Comparison of ENCODE assay signal across 16 mouse cellular contexts in genomic region chr9:40343828-40344227, GRCm38 (mm10).
A peak's percentile ranks its signal among the peaks of the same experiment; 100 is the strongest.
DNase-seq lines count a peak whose midpoint lies in the region; ATAC-seq and TF ChIP-seq lines count a peak whose summit lies in the region.
"Had no signal": no experiment of that assay in that cellular context is flagged by ENCODE, and none has a peak within 500 bp of the region (broad histone marks: within the 10 kb centered on the region; RNA-seq: fewer than 3 reads in every experiment).

No protein-coding gene starts in this region.

- no peaks in the 10 kb centered on the region for H3K27me3 ChIP-seq in forebrain, embryonic 15.5 days
- H3K27me3 ChIP-seq in forebrain, embryonic 13.5 days = no peaks in the 10 kb centered on the region
- H3K27me3 ChIP-seq: limb, embryonic 15.5 days; Patski had no signal

- intact Hi-C loops in left cerebral cortex, adult 2 months (cut with DNase I) = loop anchor here (5.0 to 10.0 kb wide), 2 partner anchors 33 to 421 kb away; no protein-coding TSS in a partner anchor
- intact Hi-C loops in left cerebral cortex, postnatal 4 days (cut with DNase I) = no loop called here

- H3K9me3 ChIP-seq in forebrain, embryonic 15.5 days = no peaks in the 10 kb centered on the region
- H3K9me3 ChIP-seq in forebrain, embryonic 13.5 days (replicated peaks) = no peaks in the 10 kb centered on the region
- H3K9me3 ChIP-seq: limb, embryonic 15.5 days had no signal

- no peak overlapping the region for H3K4me3 ChIP-seq in forebrain, embryonic 15.5 days
- no peak overlapping the region for H3K4me3 ChIP-seq in forebrain, embryonic 13.5 days
- peak overlapping the region; percentile 51 for H3K4me3 ChIP-seq in left cerebral cortex, adult 2 months
- peak overlapping the region; percentile 39; the same call in 1 of the 2 replicates for H3K4me3 ChIP-seq in olfactory bulb, adult 2 months (ENCODE audit: insufficient read depth, low read depth, low read length)
- H3K4me3 ChIP-seq: limb, embryonic 15.5 days had no signal

- 91% methylated on average over 7 of the region's 7 CpGs for WGBS in forebrain, embryonic 15.5 days
- WGBS in forebrain, embryonic 13.5 days = 94% methylated on average over 7 of the region's 7 CpGs
- WGBS in olfactory bulb, adult 2 months = 34% methylated on average over 7 of the region's 7 CpGs

- DNase-seq in left cerebral cortex, adult 2 months (ENCODE audit: extremely low spot score in 1 of 2, low spot score in 2 of 2) = peak; percentile 57 to 61
- DNase-seq in left cerebral cortex, postnatal 4 days = no peak
- no peak for DNase-seq in gastrocnemius, postnatal 4 days (ENCODE audit: low spot score in 2 of 2)
- no peak for DNase-seq in adrenal gland, postnatal 4 days (ENCODE audit: low spot score in 2 of 2)
- DNase-seq: adrenal gland, postnatal 36 days; B cell, adult 2 months; cerebellum, postnatal 10 days; kidney, postnatal 4 days; lung, postnatal 14 days; spleen, adult 18-20 months had no signal

- TF ChIP-seq POLR2A in olfactory bulb, adult 2 months (IDR thresholded peaks at IDR 0.05; ENCODE audit: insufficient read depth, low read depth, low read length) = no peak

- H3K4me2 ChIP-seq in forebrain, embryonic 15.5 days (replicated peaks) = peak overlapping the region; percentile 77
- no peak overlapping the region for H3K4me2 ChIP-seq in forebrain, embryonic 13.5 days
- H3K4me2 ChIP-seq: limb, embryonic 15.5 days had no signal

- no peak overlapping the region for H3K27ac ChIP-seq in forebrain, embryonic 15.5 days (replicated peaks)
- no peak overlapping the region for H3K27ac ChIP-seq in forebrain, embryonic 13.5 days
- peak overlapping the region; percentile 94 for H3K27ac ChIP-seq in left cerebral cortex, adult 2 months
- H3K27ac ChIP-seq in olfactory bulb, adult 2 months (ENCODE audit: insufficient read depth, low read depth, low read length) = no peak overlapping the region; the same call in 1 of the 2 replicates
- H3K27ac ChIP-seq: limb, embryonic 15.5 days had no signal

- H3K36me3 ChIP-seq in forebrain, embryonic 15.5 days = no peaks in the 10 kb centered on the region
- H3K36me3 ChIP-seq in forebrain, embryonic 13.5 days (ENCODE audit: poor library complexity, severe bottlenecking) = no peaks in the 10 kb centered on the region
- H3K36me3 ChIP-seq: limb, embryonic 15.5 days had no signal

- ATAC-seq in forebrain, embryonic 15.5 days (replicated peaks) = no peak
- no peak for ATAC-seq in forebrain, embryonic 13.5 days
- ATAC-seq in common myeloid progenitor, adult 5-6 weeks (replicated peaks; ENCODE audit: low read depth, poor library complexity, severe bottlenecking) = 0 out of 2 replicates have a peak, but pooled peaks have one; percentile 30
- ATAC-seq: Patski had no signal

- no peak for TF ChIP-seq CTCF in left cerebral cortex, adult 2 months (IDR thresholded peaks at IDR 0.05)
- TF ChIP-seq CTCF in olfactory bulb, adult 2 months (IDR thresholded peaks at IDR 0.05; ENCODE audit: insufficient read depth, low read depth, low read length) = no peak

- no peak overlapping the region for H3K9ac ChIP-seq in forebrain, embryonic 15.5 days (replicated peaks)
- no peak overlapping the region for H3K9ac ChIP-seq in forebrain, embryonic 13.5 days
- H3K9ac ChIP-seq: limb, embryonic 15.5 days had no signal

- H3K4me1 ChIP-seq in forebrain, embryonic 15.5 days = peaks cover 69% of the 10 kb centered on the region
- peaks cover 34% of the 10 kb centered on the region for H3K4me1 ChIP-seq in forebrain, embryonic 13.5 days
- H3K4me1 ChIP-seq in olfactory bulb, adult 2 months (ENCODE audit: control insufficient read depth, insufficient read depth, low read length) = peaks cover 24% of the 10 kb centered on the region

Comparison
In these comparisons a context has a peak if more than half of its experiments do, and no peak if none do; other contexts are left out.
1. DNase-seq: peak in left cerebral cortex, adult 2 months (2 of 2); none in left cerebral cortex, postnatal 4 days (single experiment), gastrocnemius, postnatal 4 days (0 of 2) and adrenal gland, postnatal 4 days (0 of 2).
2. H3K4me3 ChIP-seq: peak in left cerebral cortex, adult 2 months (single experiment) and olfactory bulb, adult 2 months (single experiment); none in forebrain, embryonic 15.5 days (single experiment) and forebrain, embryonic 13.5 days (single experiment).